Mouse (Mus musculus): ENCODE data around the gene Raver1. TPM values are rescaled to one million over a fixed set of nuclear protein-coding genes. Genes with fewer than 3 reads are reported as not detected.

Raver1 gene
- polyA plus RNA-seq, 1 experiment: 39.2 TPM

Other genes with a start within 250 kb of the Raver1 start
- gene A230050P20Rik, start 223.4 kb downstream of the Raver1 start, polyA plus RNA-seq (2012; rRNA removed): 64.6 and 88.0 TPM in 2 replicates
- gene Angptl6, start 212.3 kb downstream of the Raver1 start, polyA plus RNA-seq (2012; rRNA removed): 4.7 and 5.4 TPM in 2 replicates
- 38.7 TPM in 2 replicates for gene Ppan, start 203.8 kb downstream of the Raver1 start, polyA plus RNA-seq (2012; rRNA removed)
- gene Eif3g, start 193.4 kb downstream of the Raver1 start, polyA plus RNA-seq (2012; rRNA removed): 128 and 129 TPM in 2 replicates
- gene Dnmt1, start 132.1 kb downstream of the Raver1 start, polyA plus RNA-seq (2012; rRNA removed): 16.1 TPM in 2 replicates
- gene S1pr2, start 115.2 kb downstream of the Raver1 start, polyA plus RNA-seq (2012; rRNA removed): 5.9 and 6.5 TPM in 2 replicates
- 76.1 and 83.2 TPM in 2 replicates for gene Mrpl4, start 89.3 kb downstream of the Raver1 start, polyA plus RNA-seq (2012; rRNA removed)
- 19.9 and 20.8 TPM in 2 replicates for gene Icam1, start 76.0 kb downstream of the Raver1 start, polyA plus RNA-seq (2012; rRNA removed)
- 0.11 and 0.37 TPM in 2 replicates for gene Icam4, start 62.6 kb downstream of the Raver1 start, polyA plus RNA-seq (2012; rRNA removed)
- 0.22 and 0.30 TPM in 2 replicates for gene Icam5, start 59.9 kb downstream of the Raver1 start, polyA plus RNA-seq (2012; rRNA removed)
- gene Zglp1, start 24.9 kb downstream of the Raver1 start, polyA plus RNA-seq (2012; rRNA removed): not detected in 2 replicates
- gene Gm49373, start 18.9 kb downstream of the Raver1 start, polyA plus RNA-seq (2012; rRNA removed): 0.13 and 0.27 TPM in 2 replicates
- gene Fdx1l, start 18.4 kb downstream of the Raver1 start, polyA plus RNA-seq (2012; rRNA removed): 46.8 and 63.4 TPM in 2 replicates
- gene Gm38431, start within 50 bp of the Raver1 start, polyA plus RNA-seq (2012; rRNA removed): 0.90 and 4.4 TPM in 2 replicates
- gene Tyk2, start 39.2 kb upstream of the Raver1 start, polyA plus RNA-seq (2012; rRNA removed): 23.5 and 28.4 TPM in 2 replicates
- 49.6 and 72.2 TPM in 2 replicates for gene Cdc37, start 58.0 kb upstream of the Raver1 start, polyA plus RNA-seq (2012; rRNA removed)
- 16.6 and 24.5 TPM in 2 replicates for gene Pde4a, start 73.7 kb upstream of the Raver1 start, polyA plus RNA-seq (2012; rRNA removed)
- gene Keap1, start 147.4 kb upstream of the Raver1 start, polyA plus RNA-seq (2012; rRNA removed): 67.8 and 68.5 TPM in 2 replicates
- 0.37 and 0.53 TPM in 2 replicates for gene S1pr5, start 156.4 kb upstream of the Raver1 start, polyA plus RNA-seq (2012; rRNA removed)
- 25.7 and 27.3 TPM in 2 replicates for gene Atg4d, start 173.3 kb upstream of the Raver1 start, polyA plus RNA-seq (2012; rRNA removed)
- 19.8 and 20.5 TPM in 2 replicates for gene Kri1, start 196.0 kb upstream of the Raver1 start, polyA plus RNA-seq (2012; rRNA removed)
- gene Cdkn2d, start 199.4 kb upstream of the Raver1 start, polyA plus RNA-seq (2012; rRNA removed): 21.0 and 25.1 TPM in 2 replicates
- gene Ap1m2, start 220.3 kb upstream of the Raver1 start, polyA plus RNA-seq (2012; rRNA removed): 92.6 and 101 TPM in 2 replicates
- gene Slc44a2, start 228.7 kb upstream of the Raver1 start, polyA plus RNA-seq (2012; rRNA removed): 51.7 and 61.5 TPM in 2 replicates